Mouse (Mus musculus): Measurements from ENCODE around the gene Apba2.

DNA sequence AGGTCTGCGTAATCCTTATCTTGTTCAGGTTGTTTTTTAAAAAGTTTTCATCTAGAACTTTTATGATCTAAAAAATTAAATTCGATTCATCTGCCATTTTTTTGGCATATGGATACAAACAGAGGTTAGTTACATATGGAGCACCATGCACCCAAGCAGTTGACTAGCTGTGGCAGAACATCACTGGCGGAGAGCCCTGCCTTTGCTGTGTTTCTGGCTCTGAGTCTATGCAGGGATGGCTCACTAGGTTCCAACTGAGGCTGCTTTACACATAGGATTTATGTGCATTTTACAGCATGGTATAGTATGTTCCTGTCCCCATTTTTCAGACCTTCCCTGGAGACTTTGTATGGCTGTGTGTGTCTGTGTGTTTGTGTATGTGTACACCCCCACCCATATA, 221.8 kb downstream of the Apba2 start:
- TF ChIP-seq TAL1 (conservative IDR thresholded peaks at IDR 0.05; ENCODE audit: low read depth, low read length) (no peak), CTCF (IDR thresholded peaks at IDR 0.05; ENCODE audit: low read depth, low read length) (no peak), GATA1 (IDR thresholded peaks at IDR 0.05; ENCODE audit: borderline replicate concordance, low read length) (no peak)

Measured in G1E (cell line).